Mouse (Mus musculus): ENCODE measurements around the gene Gm15517. TPM values are rescaled to one million over a fixed set of nuclear protein-coding genes. Genes with fewer than 3 reads are reported as not detected.

Gene Gm15517
- not detected in 2 replicates for polyA plus RNA-seq (2012; rRNA removed; ENCODE audit: low replicate concordance)

DNA sequence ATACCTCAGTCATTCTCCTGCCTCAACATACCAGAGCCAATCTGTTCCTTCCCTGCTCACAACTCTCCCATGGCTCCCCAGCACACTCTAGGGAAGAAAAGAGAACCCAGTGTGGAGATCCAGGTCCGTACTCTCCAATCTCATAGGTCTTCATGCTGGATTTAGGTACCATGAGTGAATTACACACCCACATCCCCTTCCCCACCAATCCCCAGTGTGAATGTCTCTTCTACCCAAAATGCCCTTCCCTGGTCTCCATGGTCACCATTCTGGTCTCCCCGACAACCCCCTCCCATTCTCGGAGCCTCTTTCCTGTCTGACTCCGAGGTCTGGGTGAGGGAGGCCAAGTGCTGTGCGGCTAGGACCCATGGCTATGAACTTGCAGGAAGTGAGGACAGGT, at the start of gene Gm15517:
Gm15517 (plus strand) TSS at position 301 of the 400 bp plus-strand sequence.

DNA sequence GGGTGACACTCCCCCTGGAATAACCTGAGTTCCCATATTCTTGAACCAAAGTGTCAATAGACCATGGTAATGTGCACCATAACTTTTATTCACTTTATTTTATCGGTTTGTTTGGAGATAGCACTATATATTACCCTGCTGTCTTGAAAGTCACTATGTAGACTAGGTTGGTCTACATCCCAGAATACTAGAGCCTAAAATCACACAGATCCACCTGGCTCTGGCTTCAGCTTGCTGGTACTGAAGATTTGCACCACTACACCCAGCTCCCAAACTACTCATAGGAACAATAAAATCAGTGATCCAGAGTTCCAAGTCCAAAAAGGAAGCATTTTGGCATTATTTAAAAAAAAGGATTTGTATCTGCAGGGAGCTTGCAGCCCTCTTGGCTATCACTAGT, 45.6 kb upstream of the Gm15517 start, which contains the start of gene Klk1b5:
Klk1b5 (plus strand) TSS at position 301 of the 400 bp plus-strand sequence.

DNA sequence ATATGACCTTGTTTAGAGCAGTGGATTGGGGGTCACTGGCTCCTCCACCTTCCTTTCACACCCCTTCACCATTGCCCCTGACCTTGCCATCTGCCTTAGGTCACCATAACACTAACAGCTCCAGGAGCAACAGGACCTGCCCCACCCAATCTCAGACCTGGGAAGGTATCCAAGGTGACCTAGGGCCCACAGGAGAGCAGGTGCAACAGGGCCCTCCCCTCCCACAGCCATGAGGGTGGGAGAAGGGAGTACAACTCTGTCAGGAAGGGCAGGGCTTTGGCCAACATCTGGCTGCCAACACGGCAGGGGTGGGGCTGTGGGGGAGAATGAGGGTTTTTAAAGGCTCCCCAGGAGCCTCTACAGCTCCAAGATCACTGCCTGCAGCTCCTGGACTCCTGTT, 36.2 kb upstream of the Gm15517 start, which contains the start of gene Klk1:
Klk1 (plus strand) TSS at position 285 of the 400 bp plus-strand sequence.

DNA sequence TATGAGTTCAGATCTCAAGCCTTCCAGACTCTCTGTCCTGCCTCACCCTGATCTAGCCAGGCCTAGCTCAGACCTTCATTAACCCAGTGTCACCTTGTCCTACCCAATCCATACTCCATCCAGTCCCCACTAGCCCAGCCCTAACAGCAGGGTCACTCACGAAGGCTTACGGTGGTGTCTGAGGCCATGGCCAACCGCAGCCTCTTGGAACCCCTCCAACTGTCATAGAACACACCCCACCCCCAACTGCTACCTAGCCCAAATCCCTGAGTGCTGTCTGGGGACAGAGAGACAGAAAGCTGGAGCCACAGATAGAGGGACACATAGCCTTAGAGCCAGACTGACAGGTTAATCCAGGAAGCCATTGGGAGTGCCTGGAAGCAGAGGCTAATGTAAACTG, 25.3 kb upstream of the Gm15517 start, which contains the start of gene Gm36864:
Gm36864 (plus strand) TSS at position 269 of the 400 bp plus-strand sequence.

GRCm38 (mm10) chr7:44246055-44246983, 14.9 kb upstream of the Gm15517 start, which contains the start of the genes 1700028J19Rik and 2410002F23Rik:
Gene 1700028J19Rik, minus strand, starts transcription at chr7:44246695.
Gene 2410002F23Rik, plus strand, starts transcription at chr7:44246722.

GRCm38 (mm10) chr7:44257278-44257677, 4.0 kb upstream of the Gm15517 start, which contains the start of gene Acp4:
Gene Acp4, minus strand, starts transcription at chr7:44257378.

DNA sequence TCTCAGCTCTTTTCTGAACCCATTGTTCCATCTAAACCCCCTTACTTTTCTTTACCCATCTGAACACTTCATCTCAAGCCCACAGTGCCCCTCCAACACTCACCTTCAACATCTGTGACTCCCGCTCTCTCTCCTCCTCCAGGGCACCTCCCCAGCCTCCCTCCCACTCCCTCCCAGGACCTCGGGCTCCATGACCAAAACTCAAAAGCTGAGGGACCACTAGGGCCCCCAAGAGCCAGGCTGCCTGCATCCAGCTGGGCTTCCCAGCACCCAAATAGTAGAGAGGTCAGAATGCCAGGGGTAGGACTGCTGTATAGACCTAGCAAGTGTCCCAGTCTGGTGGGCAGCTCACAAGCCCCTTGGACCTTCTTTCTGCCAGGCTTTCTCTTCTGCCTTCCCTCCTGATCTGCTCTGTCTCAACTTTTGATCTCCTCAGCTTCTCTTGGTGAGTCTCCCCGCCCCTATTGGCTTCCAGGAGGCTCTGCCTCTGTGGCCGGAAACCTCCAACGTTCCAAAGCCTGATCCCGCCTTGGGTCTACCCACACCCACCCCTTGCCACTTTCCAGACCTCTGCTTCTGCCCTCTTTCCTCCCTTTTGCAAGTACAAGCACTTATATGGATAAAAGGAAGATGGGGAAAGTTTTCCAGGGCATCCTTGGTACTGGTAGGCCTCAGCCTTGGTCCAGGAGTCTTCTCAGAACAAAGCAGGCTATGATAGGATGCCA, 45.4 kb downstream of the Gm15517 start, which contains the start of gene Clec11a:
Clec11a (minus strand) TSS at position 387 of the 725 bp plus-strand sequence.

DNA sequence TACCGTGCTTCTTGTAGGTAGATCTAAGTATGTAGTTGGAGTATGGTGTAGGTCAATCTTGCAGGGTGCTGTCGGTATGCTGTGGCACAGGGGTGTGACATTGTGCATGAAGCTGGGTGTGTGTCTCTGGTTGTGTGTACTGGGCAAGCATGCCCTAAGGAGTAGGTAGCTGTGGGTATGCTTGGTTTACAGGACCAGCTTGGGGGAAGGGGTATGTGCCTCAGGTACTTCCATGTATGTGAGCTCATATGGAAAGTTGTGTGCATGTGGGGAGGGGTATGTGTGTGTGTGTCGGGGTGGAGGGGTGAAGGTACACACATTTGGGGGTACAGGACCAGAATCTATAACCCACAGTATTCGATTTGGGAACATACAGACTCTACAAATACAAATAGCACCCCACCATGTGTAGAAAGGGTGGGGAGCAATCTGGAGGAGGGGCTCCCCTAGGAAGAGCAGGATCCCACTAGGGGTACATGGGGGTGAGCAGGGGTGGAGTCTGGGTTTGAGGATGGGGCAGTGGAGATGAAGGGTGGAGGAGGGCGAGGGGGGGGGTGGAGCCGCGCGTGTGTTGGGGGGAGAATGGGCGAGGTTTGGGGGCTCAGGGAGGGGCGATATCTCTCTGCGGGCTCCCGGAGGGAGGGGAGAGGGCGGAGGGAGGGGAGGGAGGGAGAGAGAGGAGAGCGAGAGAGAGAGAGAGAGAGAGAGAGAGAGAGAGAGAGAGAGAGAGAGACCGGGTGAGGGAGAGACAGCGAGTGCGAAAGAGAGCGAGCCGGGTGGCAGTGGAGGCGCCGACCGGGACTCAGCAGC, 48.4 kb downstream of the Gm15517 start, which contains the start of gene Shank1:
Shank1 (plus strand) TSS at position 779 of the 810 bp plus-strand sequence.

Other genes starting within 250 kb of the Gm15517 start
- gene Klk1b26, start 249.3 kb upstream of the Gm15517 start, polyA plus RNA-seq (2012; rRNA removed; ENCODE audit: low replicate concordance) = 0.09 TPM in 1 of 2 replicates, not detected in the other
- 1.4 and 3.0 TPM in 2 replicates for gene Klk1b27, start 209.2 kb upstream of the Gm15517 start, polyA plus RNA-seq (2012; rRNA removed; ENCODE audit: low replicate concordance)
- gene Klk1b21, start 159.1 kb upstream of the Gm15517 start, polyA plus RNA-seq (2012; rRNA removed; ENCODE audit: low replicate concordance) = not detected in 2 replicates
- gene Klk1b22, start 148.8 kb upstream of the Gm15517 start, polyA plus RNA-seq (2012; rRNA removed; ENCODE audit: low replicate concordance) = not detected in 2 replicates
- not detected in 2 replicates for gene Klk1b16, start 124.7 kb upstream of the Gm15517 start, polyA plus RNA-seq (2012; rRNA removed; ENCODE audit: low replicate concordance)
- not detected in 2 replicates for gene Klk1b24, start 73.2 kb upstream of the Gm15517 start, polyA plus RNA-seq (2012; rRNA removed; ENCODE audit: low replicate concordance)
- not detected in 2 replicates for gene Klk1b3, start 63.3 kb upstream of the Gm15517 start, polyA plus RNA-seq (2012; rRNA removed; ENCODE audit: low replicate concordance)
- not detected in 2 replicates for gene Klk1b4, start 54.0 kb upstream of the Gm15517 start, polyA plus RNA-seq (2012; rRNA removed; ENCODE audit: low replicate concordance)
- not detected in 2 replicates for gene Klk1b5, start 45.5 kb upstream of the Gm15517 start, polyA plus RNA-seq (2012; rRNA removed; ENCODE audit: low replicate concordance)
- 5.2 and 8.6 TPM in 2 replicates for gene Klk1, start 36.1 kb upstream of the Gm15517 start, polyA plus RNA-seq (2012; rRNA removed; ENCODE audit: low replicate concordance)
- not detected in 2 replicates for gene Gm36864, start 25.3 kb upstream of the Gm15517 start, polyA plus RNA-seq (2012; rRNA removed; ENCODE audit: low replicate concordance)
- 1.3 and 2.7 TPM in 2 replicates for gene 1700028J19Rik, start 14.8 kb upstream of the Gm15517 start, polyA plus RNA-seq (2012; rRNA removed; ENCODE audit: low replicate concordance)
- gene 2410002F23Rik, start 14.7 kb upstream of the Gm15517 start, polyA plus RNA-seq (2012; rRNA removed; ENCODE audit: low replicate concordance) = 75.6 and 148 TPM in 2 replicates
- not detected in 2 replicates for gene Acp4, start 4.1 kb upstream of the Gm15517 start, polyA plus RNA-seq (2012; rRNA removed; ENCODE audit: low replicate concordance)
- gene Clec11a, start 45.5 kb downstream of the Gm15517 start, polyA plus RNA-seq (2012; rRNA removed; ENCODE audit: low replicate concordance) = 4.7 and 10.7 TPM in 2 replicates
- 0.89 and 3.2 TPM in 2 replicates for gene Shank1, start 48.8 kb downstream of the Gm15517 start, polyA plus RNA-seq (2012; rRNA removed; ENCODE audit: low replicate concordance)
- gene Syt3, start 122.7 kb downstream of the Gm15517 start, polyA plus RNA-seq (2012; rRNA removed; ENCODE audit: low replicate concordance) = 5.9 and 7.8 TPM in 2 replicates
- 0.94 and 1.2 TPM in 2 replicates for gene 1700008O03Rik, start 124.4 kb downstream of the Gm15517 start, polyA plus RNA-seq (2012; rRNA removed; ENCODE audit: low replicate concordance)
- 0.72 and 1.2 TPM in 2 replicates for gene Lrrc4b, start 167.6 kb downstream of the Gm15517 start, polyA plus RNA-seq (2012; rRNA removed; ENCODE audit: low replicate concordance)
- gene Aspdh, start 203.9 kb downstream of the Gm15517 start, polyA plus RNA-seq (2012; rRNA removed; ENCODE audit: low replicate concordance) = 0.29 and 3.4 TPM in 2 replicates
- gene Josd2, start 206.5 kb downstream of the Gm15517 start, polyA plus RNA-seq (2012; rRNA removed; ENCODE audit: low replicate concordance) = 157 and 197 TPM in 2 replicates
- 309 and 442 TPM in 2 replicates for gene Emc10, start 235.1 kb downstream of the Gm15517 start, polyA plus RNA-seq (2012; rRNA removed; ENCODE audit: low replicate concordance)
- gene Fam71e1, start 235.1 kb downstream of the Gm15517 start, polyA plus RNA-seq (2012; rRNA removed; ENCODE audit: low replicate concordance) = 7.2 and 13.2 TPM in 2 replicates

All from mammary gland, adult 2 months (tissue).